Mouse (Mus musculus): ENCODE results near the gene Hmga2.

Hmga2 gene

GRCm38 (mm10) chr10:120473218-120473617, 3.1 kb downstream of the Hmga2 start:
- DNase-seq (ENCODE audit: low spot score in 2 of 2): no peak

GRCm38 (mm10) chr10:120472606-120473005, 3.7 kb downstream of the Hmga2 start:
- no peak for DNase-seq (ENCODE audit: low spot score in 2 of 2)

- DNase-seq (ENCODE audit: low spot score in 2 of 2): no peak
Observed at GRCm38 (mm10) chr10:120465121-120465520, 11.1 kb downstream of the Hmga2 start.

DNA sequence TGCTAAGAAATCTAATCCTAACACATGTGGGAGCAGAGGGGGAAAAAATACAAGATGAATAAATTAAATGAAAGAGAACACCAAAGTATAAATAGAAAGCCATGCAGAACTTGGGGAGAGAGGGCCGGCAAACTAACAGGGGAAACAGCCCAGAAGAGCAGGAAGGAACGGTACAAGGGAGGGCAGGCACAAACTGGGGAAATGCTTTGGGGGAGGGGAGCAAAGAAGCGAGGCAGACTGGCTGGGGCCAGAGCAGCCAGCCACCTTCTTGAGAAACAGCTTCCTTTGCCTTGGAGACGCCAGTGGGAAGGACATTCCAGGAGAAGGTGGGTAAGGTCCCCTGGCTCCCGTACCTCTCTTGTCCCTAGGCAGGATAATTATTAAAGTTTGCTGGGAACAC, 14.5 kb downstream of the Hmga2 start:
- no peak for DNase-seq (ENCODE audit: low spot score in 2 of 2)

GRCm38 (mm10) chr10:120461301-120461700, 15.0 kb downstream of the Hmga2 start:
- DNase-seq (ENCODE audit: low spot score in 2 of 2): no peak

DNA sequence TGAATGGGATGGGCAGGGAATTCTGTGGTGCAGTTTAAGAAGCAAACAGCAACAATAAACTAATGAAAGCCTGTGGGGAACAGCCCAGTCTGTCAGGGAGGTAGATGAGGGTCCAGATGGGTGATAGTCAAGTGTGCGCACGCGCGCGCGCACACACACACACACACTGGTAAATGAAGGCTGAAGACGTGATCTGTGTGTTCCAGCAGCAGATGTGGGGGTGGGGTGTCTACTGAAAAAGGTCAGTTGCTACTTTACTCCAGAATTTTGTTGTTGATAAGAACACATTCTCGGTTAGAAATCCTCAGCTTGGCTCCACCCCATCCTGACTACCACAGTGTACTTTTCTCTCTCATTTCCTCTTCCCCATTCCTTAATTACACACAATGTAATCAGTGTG, 17.4 kb downstream of the Hmga2 start:
- DNase-seq (ENCODE audit: low spot score in 2 of 2): no peak

GRCm38 (mm10) chr10:120449661-120450284, 26.5 kb downstream of the Hmga2 start:
- no peak for DNase-seq (ENCODE audit: low spot score in 2 of 2)

GRCm38 (mm10) chr10:120446799-120447198, 29.5 kb downstream of the Hmga2 start:
- no peak for DNase-seq (ENCODE audit: low spot score in 2 of 2)

- DNase-seq (ENCODE audit: low spot score in 2 of 2): no peak
Observed at GRCm38 (mm10) chr10:120446206-120446605, 30.1 kb downstream of the Hmga2 start.

DNA sequence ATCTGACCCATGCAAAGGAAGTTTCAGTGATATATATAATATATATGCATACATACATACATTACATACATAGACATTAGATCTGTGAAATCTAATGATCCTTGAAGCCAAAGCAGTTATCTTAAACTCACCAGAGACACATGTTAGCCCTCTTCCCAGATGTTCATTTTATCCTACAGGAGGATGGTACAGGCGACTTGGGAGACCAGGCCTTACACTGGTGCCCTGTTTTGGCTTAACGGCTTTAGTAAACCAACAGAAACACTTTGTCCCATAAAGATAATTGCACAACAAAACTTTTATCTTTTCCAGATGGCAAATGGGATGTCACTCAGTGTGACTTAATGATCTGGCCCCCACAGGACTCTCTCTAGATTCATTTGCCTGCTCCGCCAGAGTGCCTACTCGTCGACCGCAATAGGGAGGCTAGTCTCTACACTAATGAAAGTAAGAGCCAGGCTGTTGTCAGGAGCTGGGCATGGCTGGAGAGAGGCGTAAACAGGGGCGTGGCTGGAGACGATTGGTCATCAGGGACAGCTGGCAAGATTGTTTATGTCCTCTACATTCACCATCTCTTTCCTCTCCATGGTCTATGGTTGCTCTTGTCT, 31.7 kb downstream of the Hmga2 start:
- no peak for DNase-seq (ENCODE audit: low spot score in 2 of 2)

GRCm38 (mm10) chr10:120443757-120444311, 32.4 kb downstream of the Hmga2 start:
- DNase-seq (ENCODE audit: low spot score in 2 of 2): no peak

DNA sequence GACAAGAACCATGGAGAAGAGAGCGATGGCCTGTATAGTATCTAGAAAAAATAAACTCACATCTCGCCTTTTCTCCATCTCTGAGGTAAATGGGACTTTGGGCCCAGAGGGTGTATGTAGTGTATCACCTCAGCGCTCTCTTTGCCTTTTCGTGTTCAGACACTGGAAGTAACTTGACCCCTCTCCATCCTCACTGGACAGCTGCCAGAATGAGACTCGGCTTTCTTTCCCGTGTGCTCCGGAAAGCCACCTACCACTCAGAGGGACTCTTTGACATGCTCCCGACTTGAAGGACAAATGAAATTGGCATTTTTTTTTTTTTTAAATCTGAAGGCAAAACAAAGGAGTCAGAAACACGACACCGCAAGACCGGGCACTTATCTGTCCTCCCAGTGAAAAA, 35.0 kb downstream of the Hmga2 start:
- no peak for DNase-seq (ENCODE audit: low spot score in 2 of 2)

DNA sequence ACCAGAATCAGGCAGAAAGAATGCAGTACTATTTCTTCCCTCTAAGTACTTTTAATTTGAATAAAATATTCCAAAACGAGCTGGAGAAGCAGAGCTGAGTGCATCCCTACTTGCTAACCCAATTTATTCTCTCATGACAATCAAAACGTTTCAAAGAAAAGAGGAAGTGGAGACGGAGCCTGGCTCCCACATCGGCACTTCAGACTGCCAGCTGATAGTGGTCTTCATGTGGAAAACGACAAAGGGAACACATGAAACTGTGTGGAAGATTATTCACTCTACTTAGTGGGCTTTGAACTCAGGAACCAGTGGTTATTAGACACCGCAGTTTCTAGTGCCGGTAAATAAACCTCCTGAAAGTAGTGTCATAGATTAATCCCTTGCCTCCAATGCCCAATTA, 41.8 kb downstream of the Hmga2 start:
- DNase-seq (ENCODE audit: low spot score in 2 of 2): no peak

- DNase-seq (ENCODE audit: low spot score in 2 of 2): no peak
Observed at GRCm38 (mm10) chr10:120433463-120433815, 42.8 kb downstream of the Hmga2 start.

- DNase-seq (ENCODE audit: low spot score in 2 of 2): no peak
Observed at GRCm38 (mm10) chr10:120432731-120433462, 43.4 kb downstream of the Hmga2 start.

- DNase-seq (ENCODE audit: low spot score in 2 of 2): no peak
Observed at GRCm38 (mm10) chr10:120432081-120432480, 44.2 kb downstream of the Hmga2 start.

DNA sequence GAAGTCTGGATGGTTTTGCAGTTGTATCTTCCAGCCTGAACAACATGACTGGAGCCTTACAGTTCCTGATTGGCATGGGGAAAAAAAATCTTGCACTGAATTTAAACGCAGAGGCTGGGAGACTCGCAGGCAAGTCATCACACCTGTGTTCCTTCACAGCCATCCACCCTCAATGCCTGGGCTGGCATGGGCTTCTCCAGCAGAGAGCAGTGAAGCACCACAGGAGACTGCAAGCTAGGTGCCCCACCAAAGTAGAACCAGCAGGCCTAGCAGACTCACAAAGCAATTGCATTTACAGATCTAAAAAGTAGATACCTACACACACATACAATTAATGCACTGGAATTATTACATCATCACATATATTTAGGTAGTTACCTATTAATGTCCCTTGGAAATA, 44.8 kb downstream of the Hmga2 start:
- DNase-seq (ENCODE audit: low spot score in 2 of 2): no peak

DNA sequence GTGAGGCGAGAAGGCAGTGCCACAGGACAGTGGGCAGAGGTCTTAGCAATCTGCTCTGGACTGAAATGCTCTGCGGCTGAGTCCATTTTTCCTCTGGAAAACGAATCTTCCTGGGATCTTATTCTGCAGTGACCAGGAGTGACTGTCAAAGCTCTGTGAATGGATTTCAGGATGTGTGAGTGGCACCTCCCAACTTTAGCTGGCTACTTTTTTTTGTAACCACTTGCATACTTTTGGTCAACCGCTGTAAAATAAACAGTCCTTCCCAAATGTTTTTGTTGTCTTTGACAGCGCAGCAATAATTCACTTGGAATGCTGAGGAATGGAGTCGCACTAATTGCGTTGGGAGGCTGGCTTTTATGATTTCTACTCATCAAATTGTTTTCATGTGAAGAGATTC, 45.8 kb downstream of the Hmga2 start:
- DNase-seq (ENCODE audit: low spot score in 2 of 2): no peak

- DNase-seq (ENCODE audit: low spot score in 2 of 2): no peak
Observed at GRCm38 (mm10) chr10:120429758-120430259, 46.5 kb downstream of the Hmga2 start.

DNA sequence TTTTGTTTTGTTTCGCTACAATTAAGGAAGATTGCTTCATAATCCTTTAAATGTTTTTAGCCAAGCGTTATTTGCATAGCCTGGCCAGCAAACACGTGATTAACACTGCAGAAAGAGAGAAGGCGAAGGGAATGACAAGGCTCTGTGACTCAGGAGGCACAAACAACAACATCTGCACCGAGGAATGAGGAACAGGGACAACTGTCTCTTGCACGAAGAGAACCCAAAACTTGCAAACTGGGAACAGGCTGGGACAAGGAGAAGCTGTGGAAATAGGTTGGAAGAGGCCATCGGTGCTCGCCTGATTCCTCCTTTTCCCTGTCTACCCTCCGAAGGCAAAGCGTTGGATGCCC, 47.1 kb downstream of the Hmga2 start:
- no peak for DNase-seq (ENCODE audit: low spot score in 2 of 2)

GRCm38 (mm10) chr10:120428430-120429198, 47.7 kb downstream of the Hmga2 start:
- DNase-seq (ENCODE audit: low spot score in 2 of 2): peak in 1 of 2 experiments; percentile 17

DNA sequence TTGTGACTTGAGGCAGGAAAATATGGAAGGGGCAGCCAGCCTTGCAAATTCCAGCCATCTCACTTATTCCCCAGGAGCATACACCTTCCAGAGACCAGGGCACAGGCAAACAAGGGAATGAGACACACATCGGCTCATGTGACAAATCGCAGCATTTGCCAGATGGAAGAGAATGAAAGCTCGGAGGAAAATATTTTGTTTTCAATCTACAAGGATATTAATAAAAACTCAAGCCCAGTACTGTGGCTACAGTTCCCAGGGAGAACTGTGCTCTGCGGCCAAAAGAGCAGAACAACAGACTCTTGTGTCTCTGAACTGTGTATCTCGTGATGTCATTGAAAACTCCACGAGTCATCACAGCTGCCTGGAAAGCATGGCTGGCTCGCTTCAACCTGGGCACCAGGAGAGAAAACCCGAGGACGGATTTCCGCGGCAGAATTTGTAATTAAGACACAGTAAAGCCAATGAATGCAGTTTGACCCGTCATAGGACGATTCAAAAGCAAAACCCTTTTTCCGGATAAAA, 50.1 kb downstream of the Hmga2 start:
- DNase-seq (ENCODE audit: low spot score in 2 of 2): no peak
